Mouse (Mus musculus) 416B (cell line): Measurements from ENCODE around the gene Fam171a1.

Source experiments
- DNase-seq: peaks from one replicate; pipeline ENCODE4 v3.0.0; 2011; ENCODE audit warnings: low read depth

The Fam171a1 gene

DNA sequence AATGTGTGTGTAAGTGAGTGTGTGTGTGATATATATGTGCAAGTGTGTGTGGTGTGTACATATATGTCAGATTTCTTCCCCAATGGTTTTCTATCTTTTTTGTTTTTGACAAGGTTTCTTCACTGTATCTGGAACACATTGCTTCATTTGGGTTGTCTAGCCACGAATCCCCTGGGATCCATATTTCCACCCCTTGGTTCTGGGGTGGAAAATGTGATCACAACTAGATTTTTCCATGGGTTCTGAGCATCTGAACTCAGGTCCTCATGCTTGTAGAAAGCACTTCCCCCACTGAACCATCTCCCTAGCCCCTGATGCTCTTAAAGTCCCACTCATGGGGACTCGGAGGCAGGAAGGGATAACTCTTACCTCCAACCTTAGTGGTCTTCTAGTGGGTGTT lies 159.3 kb downstream of the Fam171a1 start:
- DNase-seq, result no peak

DNA sequence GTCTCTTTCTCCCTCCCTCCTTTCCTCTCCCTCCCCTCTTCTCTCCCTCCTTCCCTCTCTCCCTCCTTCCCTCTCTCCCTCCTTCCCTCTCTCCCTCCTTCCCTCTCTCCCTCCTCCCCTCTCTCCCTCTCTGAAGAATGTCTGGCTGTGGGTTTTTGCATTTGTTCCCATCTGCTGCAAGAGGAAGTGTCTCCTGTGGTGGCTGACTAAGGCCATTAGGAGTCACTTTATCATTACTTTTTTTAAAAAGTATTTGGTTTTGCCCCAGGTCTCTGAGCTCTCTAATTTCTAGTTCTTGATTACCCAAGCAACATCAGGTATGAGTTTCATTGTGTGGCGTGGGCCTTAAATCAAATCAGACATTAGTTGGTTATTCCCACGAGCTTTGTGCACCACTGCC lies 162.1 kb downstream of the Fam171a1 start:
- DNase-seq, result peak; percentile 42
